Mouse (Mus musculus) kidney, adult 2 months (tissue): ENCODE data around the gene Cblb. TPM values are rescaled to one million over a fixed set of nuclear protein-coding genes. Genes with fewer than 3 reads are reported as not detected.

Experiments used
- DNase-seq: peaks from one replicate; pipeline ENCODE4 v3.0.0; 2021
- H3K27ac ChIP-seq: fragments of 200-500 bp; 2 replicates; pipeline ENCODE4 v1.5.1; 2012; ENCODE audit warnings: low read depth, low read length, control low read depth, inconsistent platforms; ENCODE audit not compliant: insufficient read depth
- H3K27me3 ChIP-seq: fragments of 200-500 bp; replicated peaks from 2 replicates; pipeline ENCODE4 v1.6.1; 2012; ENCODE audit warnings: mild to moderate bottlenecking, moderate library complexity, low read length, inconsistent platforms; ENCODE audit not compliant: control insufficient read depth, insufficient read depth
- H3K36me3 ChIP-seq: fragments of 200-500 bp; 2 replicates; pipeline ENCODE4 v1.6.1; 2012; ENCODE audit warnings: mild to moderate bottlenecking, moderate library complexity, low read length, inconsistent platforms; ENCODE audit not compliant: control insufficient read depth, insufficient read depth
- H3K4me1 ChIP-seq: fragments of 200-500 bp; 2 replicates; pipeline ENCODE4 v1.6.1; 2011; ENCODE audit warnings: low read length; ENCODE audit not compliant: control insufficient read depth, insufficient read depth
- H3K4me3 ChIP-seq: fragments of 200-500 bp; 2 replicates; pipeline ENCODE4 v1.5.1; 2011; ENCODE audit warnings: mild to moderate bottlenecking, low read depth, low read length, control low read depth; ENCODE audit not compliant: insufficient read depth
- CTCF ChIP-seq: fragments of 200-500 bp; conservative IDR thresholded peaks from 2 replicates; pipeline ENCODE4 v1.5.1; 2011; ENCODE audit warnings: low read depth, mild to moderate bottlenecking, control low read depth, low read length, moderate library complexity, mixed read lengths; ENCODE audit not compliant: insufficient read depth, insufficient read length
- POLR2A ChIP-seq: fragments of 200-500 bp; IDR thresholded peaks from one replicate; pipeline ENCODE4 v1.6.1; 2011; ENCODE audit warnings: low read depth, low read length, control low read depth
- WGBS: fragments of 180-500 bp; shearing (Covaris S2); methylation state at CpG from one replicate; pipeline ENCODE4 v1.1.7; 2018; 5-methylcytosine and 5-hydroxymethylcytosine counted together
- polyA plus RNA-seq: library from polyadenylated mRNA; depleted of rRNA; stranded (reverse); fragments of >200 nt; gene quantifications from 2 replicates; pipeline ENCODE4 v1.2.3, GENCODE M21; 2012

The Cblb gene
- polyA plus RNA-seq, 1 experiment, result 8.8 TPM

DNA sequence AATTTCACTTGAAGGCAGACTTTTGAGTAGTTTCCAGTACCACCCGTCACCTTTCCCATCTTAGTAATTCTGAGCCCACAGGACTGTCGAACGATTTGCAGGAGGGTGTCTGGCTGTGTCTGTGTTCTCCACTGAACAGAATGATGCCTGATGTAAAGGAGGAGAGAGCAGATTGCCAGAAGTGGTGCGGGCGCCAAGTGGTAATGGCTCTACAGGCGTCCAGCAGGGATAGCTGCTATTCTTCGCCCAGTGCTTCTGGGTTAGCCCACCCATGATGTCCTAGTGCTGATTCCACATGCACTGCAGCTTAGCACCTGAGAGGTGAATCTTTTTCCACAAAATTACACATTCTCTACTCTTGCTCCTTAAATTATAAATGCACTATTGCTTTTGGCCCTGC lies 45.6 kb downstream of the Cblb start:
- Histone ChIP-seq H3K36me3 (no peaks in the 10 kb centered on the region), H3K4me1 (peaks cover 15% of the 10 kb centered on the region; the same call in 1 of the 2 replicates), H3K27me3 (no peaks in the 10 kb centered on the region), H3K4me3 (no peak overlapping the region), H3K27ac (no peak overlapping the region)
- no peak for DNase-seq
- WGBS, result 95% methylated on average over 7 of the region's 7 CpGs
- TF ChIP-seq CTCF, result no peak
- no peak for TF ChIP-seq POLR2A

- Histone ChIP-seq H3K27me3 (no peaks in the 10 kb centered on the region), H3K4me3 (no peak overlapping the region), H3K27ac (no peak overlapping the region), H3K36me3 (no peaks in the 10 kb centered on the region), H3K4me1 (peaks cover 17% of the 10 kb centered on the region; the same call in 1 of the 2 replicates)
- no peak for TF ChIP-seq POLR2A
- no peak for TF ChIP-seq CTCF
- WGBS, result 62% methylated on average over 4 of the region's 4 CpGs
- peak; percentile 40 for DNase-seq
Observed at GRCm38 (mm10) chr16:52077901-52078300, 46.9 kb downstream of the Cblb start.

DNA sequence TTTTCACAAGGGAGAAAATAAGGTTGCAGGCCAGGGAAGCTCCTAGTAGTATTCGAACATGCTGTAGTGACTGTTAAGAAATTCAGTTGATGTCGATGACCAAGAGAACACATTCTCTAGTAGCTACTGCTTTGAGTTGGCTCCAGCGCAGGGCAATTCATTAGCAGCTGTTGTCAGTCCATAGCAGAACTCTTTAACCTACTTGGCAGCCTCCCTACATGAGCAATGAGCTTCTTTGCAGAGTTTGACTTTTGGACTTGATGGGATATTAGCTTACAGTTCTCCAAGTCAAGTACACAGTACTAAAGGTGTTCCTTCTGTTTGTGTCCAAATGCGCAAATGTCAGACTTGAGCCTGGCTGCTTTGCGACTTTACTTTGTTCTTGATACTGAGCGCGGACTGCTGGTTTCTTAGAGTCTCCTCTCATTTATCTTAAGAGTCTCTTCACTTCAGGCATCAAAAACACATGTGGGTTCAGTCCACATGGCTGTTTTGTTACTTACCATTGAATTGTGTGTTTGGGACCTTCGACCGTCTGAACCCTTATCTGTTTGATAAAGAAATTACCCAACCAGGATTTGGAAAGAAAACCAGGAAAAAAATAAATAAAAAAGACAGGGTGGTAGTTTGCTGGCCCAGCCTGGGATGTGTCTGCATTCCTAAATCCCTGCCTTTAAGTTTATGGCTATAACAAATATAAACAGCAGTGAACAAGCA lies 47.9 kb downstream of the Cblb start:
- no peak for TF ChIP-seq POLR2A
- no peak for TF ChIP-seq CTCF
- no peak overlapping the region for H3K27ac ChIP-seq
- peaks cover 17% of the 10 kb centered on the region; the same call in 1 of the 2 replicates for H3K4me1 ChIP-seq
- H3K27me3 ChIP-seq, result no peaks in the 10 kb centered on the region
- no peak overlapping the region for H3K4me3 ChIP-seq
- no peaks in the 10 kb centered on the region for H3K36me3 ChIP-seq
- DNase-seq, result peak; percentile 94
- 44% methylated on average over 9 of the region's 9 CpGs for WGBS

DNA sequence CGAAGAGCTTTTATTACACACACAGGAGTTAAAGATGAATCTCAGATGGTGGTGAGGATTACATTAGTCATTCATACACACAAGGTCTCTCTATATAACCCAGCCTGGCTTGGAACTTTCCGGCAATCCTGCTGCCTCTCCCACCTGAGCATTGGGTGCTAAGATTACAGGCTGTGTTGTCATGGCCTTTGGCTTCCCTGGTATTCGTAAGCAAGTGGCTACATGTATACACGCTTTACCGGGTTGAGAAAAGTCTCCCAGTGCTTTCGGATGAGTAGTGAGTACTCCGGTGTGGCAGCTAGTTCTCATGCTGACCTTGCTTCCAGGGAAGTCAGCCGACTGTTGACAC lies 48.4 kb downstream of the Cblb start:
- no peaks in the 10 kb centered on the region for H3K36me3 ChIP-seq
- H3K4me3 ChIP-seq, result no peak overlapping the region
- no peak for DNase-seq
- WGBS, result 75% methylated on average over 8 of the region's 8 CpGs
- no peak for TF ChIP-seq POLR2A
- no peak for TF ChIP-seq CTCF
- H3K27me3 ChIP-seq, result no peaks in the 10 kb centered on the region
- H3K4me1 ChIP-seq, result peaks cover 17% of the 10 kb centered on the region; the same call in 1 of the 2 replicates
- no peak overlapping the region for H3K27ac ChIP-seq

DNA sequence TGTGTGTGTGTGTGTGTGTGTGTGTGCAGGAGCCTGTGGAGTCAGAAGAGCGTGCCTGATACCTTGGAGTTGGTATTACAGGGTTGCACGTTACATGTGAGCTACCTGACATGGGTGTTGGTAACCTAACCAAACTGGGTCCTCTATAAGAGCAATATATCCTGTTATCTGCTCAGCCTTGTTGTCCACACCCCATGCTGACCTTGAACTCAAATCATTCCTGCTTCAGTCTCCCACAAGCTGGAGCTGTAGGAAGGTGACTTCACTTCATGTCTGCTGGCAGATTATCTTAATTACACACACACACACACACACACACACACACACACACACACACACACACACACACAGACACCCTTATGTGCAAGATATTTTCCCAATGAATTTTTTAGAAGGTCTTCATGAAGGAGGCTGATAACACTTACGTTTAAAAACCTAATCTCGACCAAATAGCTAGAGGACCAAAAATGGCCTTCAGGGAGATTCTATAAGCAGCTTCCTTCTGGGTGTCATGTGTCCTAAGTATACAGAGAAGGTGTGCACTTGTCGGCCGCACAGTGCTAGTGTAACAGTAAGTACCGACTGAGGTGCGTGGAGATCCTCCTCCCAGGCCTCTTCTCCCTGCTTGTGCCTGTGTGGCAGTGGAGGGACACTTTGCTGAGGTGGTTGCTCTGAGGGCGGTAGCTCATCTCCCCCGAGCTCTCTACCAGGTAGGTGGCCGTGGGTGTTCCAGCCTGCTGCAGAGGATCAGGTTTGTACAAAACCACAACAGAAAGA lies 49.8 kb downstream of the Cblb start:
- Histone ChIP-seq H3K36me3 (no peaks in the 10 kb centered on the region), H3K27ac (no peak overlapping the region), H3K4me1 (peaks cover 17% of the 10 kb centered on the region; the same call in 1 of the 2 replicates), H3K4me3 (no peak overlapping the region), H3K27me3 (no peaks in the 10 kb centered on the region)
- DNase-seq, result no peak
- TF ChIP-seq CTCF (no peak), POLR2A (no peak)
- 89% methylated on average over 11 of the region's 11 CpGs for WGBS

- TF ChIP-seq POLR2A, result no peak
- TF ChIP-seq CTCF, result no peak
- DNase-seq, result peak; percentile 55
- H3K36me3 ChIP-seq, result no peaks in the 10 kb centered on the region
- no peak overlapping the region for H3K27ac ChIP-seq
- WGBS, result 51% methylated on average over 3 of the region's 3 CpGs
- H3K27me3 ChIP-seq, result no peaks in the 10 kb centered on the region
- no peak overlapping the region for H3K4me3 ChIP-seq
- H3K4me1 ChIP-seq, result peaks cover 17% of the 10 kb centered on the region; the same call in 1 of the 2 replicates
Observed at GRCm38 (mm10) chr16:52081756-52082155, 50.7 kb downstream of the Cblb start.

DNA sequence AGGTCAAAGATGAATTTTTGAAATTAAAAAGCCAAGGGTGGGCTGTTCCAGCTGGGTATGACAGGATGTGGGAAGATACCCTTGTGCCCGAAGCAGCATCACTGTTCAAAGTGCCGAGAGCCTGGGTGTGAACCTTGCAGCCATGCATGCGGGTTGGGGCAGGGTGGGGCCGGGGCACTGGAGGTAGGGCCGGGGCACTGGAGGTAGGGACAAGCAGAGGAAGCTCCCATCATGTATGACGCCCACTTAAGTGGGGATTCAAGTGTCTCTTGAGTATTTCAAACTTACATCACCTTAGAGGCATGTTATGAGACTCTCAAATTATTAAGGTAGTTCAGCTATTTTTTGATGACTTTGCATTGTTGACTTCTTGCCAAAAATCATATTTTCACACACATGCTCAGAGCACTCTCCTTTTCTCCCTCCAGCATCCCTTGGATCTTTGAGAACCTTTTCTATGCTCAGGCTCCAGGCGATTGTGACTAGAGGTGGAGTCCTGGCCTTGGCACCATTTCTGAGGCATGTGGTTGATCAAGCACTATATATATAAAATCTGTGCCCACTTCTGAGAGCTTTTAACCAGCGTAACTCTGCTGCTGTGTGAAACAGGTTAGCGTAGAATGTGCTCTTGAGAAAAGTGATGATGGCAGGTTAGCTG lies 55.9 kb downstream of the Cblb start:
- no peak overlapping the region for H3K27ac ChIP-seq
- no peaks in the 10 kb centered on the region for H3K27me3 ChIP-seq
- DNase-seq, result no peak
- peaks cover 2% of the 10 kb centered on the region; the same call in 1 of the 2 replicates for H3K4me1 ChIP-seq
- H3K4me3 ChIP-seq, result no peak overlapping the region
- no peak for TF ChIP-seq CTCF
- TF ChIP-seq POLR2A, result no peak
- no peaks in the 10 kb centered on the region for H3K36me3 ChIP-seq
- WGBS, result 81% methylated on average over 9 of the region's 9 CpGs
